Mouse (Mus musculus): ENCODE results near the gene Sbk3. TPM values are rescaled to one million over a fixed set of nuclear protein-coding genes. Genes with fewer than 3 reads are reported as not detected.

The Sbk3 gene
- polyA plus RNA-seq (2014; fragmentation: Illumina TruSeq; extraction: RNeasy Lipid Tissue Mini Kit (QIAGEN cat#74804); ENCODE audit: low read depth, low replicate concordance) = not detected

GRCm38 (mm10) chr7:4971068-4971467, at the start of gene Sbk3:
Gene Sbk3, minus strand, starts transcription at chr7:4971168.

GRCm38 (mm10) chr7:5020000-5020681, 49.2 kb upstream of the Sbk3 start, which contains the start of the genes Zfp865 and Ccdc106:
Gene Zfp865, plus strand, starts transcription at chr7:5020376.
Gene Ccdc106, plus strand, starts transcription at chr7:5020553.

GRCm38 (mm10) chr7:5015118-5016001, 44.4 kb upstream of the Sbk3 start, which contains the start of gene Gm44973:
Gene Gm44973, plus strand, starts transcription at chr7:5015496.

GRCm38 (mm10) chr7:5014251-5015117, 43.5 kb upstream of the Sbk3 start, which contains the start of the genes Zfp524 and Fiz1:
Gene Zfp524, plus strand, starts transcription at chr7:5014415.
Gene Fiz1, minus strand, starts transcription at chr7:5014697.

GRCm38 (mm10) chr7:4996003-4996895, 25.3 kb upstream of the Sbk3 start, which contains the start of gene Zfp579:
Gene Zfp579, minus strand, starts transcription at chr7:4996158.

GRCm38 (mm10) chr7:4964272-4964671, 6.7 kb downstream of the Sbk3 start, which contains the start of gene Sbk2:
Gene Sbk2, minus strand, starts transcription at chr7:4964406.

GRCm38 (mm10) chr7:4925441-4926381, 45.3 kb downstream of the Sbk3 start, which contains the start of gene Ssc5d:
Gene Ssc5d, plus strand, starts transcription at chr7:4925785.

GRCm38 (mm10) chr7:4921824-4922482, 49.0 kb downstream of the Sbk3 start, which contains the start of gene Nat14:
Gene Nat14, plus strand, starts transcription at chr7:4922028.

Other genes with a start within 250 kb of the Sbk3 start
- gene Tmem150b, start 245.9 kb downstream of the Sbk3 start, polyA plus RNA-seq (2014; fragmentation: Illumina TruSeq; extraction: RNeasy Lipid Tissue Mini Kit (QIAGEN cat#74804); ENCODE audit: low read depth, low replicate concordance) = not detected
- gene Kmt5c, start 231.1 kb downstream of the Sbk3 start, polyA plus RNA-seq (2014; fragmentation: Illumina TruSeq; extraction: RNeasy Lipid Tissue Mini Kit (QIAGEN cat#74804); ENCODE audit: low read depth, low replicate concordance) = 1.4 TPM
- gene Cox6b2, start 218.1 kb downstream of the Sbk3 start, polyA plus RNA-seq (2014; fragmentation: Illumina TruSeq; extraction: RNeasy Lipid Tissue Mini Kit (QIAGEN cat#74804); ENCODE audit: low read depth, low replicate concordance) = not detected
- gene Fam71e2, start 199.9 kb downstream of the Sbk3 start, polyA plus RNA-seq (2014; fragmentation: Illumina TruSeq; extraction: RNeasy Lipid Tissue Mini Kit (QIAGEN cat#74804); ENCODE audit: low read depth, low replicate concordance) = not detected
- gene Il11, start 188.3 kb downstream of the Sbk3 start, polyA plus RNA-seq (2014; fragmentation: Illumina TruSeq; extraction: RNeasy Lipid Tissue Mini Kit (QIAGEN cat#74804); ENCODE audit: low read depth, low replicate concordance) = not detected
- gene Tmem190, start 188.2 kb downstream of the Sbk3 start, polyA plus RNA-seq (2014; fragmentation: Illumina TruSeq; extraction: RNeasy Lipid Tissue Mini Kit (QIAGEN cat#74804); ENCODE audit: low read depth, low replicate concordance) = not detected
- gene Tmem238, start 181.5 kb downstream of the Sbk3 start, polyA plus RNA-seq (2014; fragmentation: Illumina TruSeq; extraction: RNeasy Lipid Tissue Mini Kit (QIAGEN cat#74804); ENCODE audit: low read depth, low replicate concordance) = 1.1 TPM
- 18.8 TPM for gene Rpl28, start 178.3 kb downstream of the Sbk3 start, polyA plus RNA-seq (2014; fragmentation: Illumina TruSeq; extraction: RNeasy Lipid Tissue Mini Kit (QIAGEN cat#74804); ENCODE audit: low read depth, low replicate concordance)
- gene Ube2s, start 158.6 kb downstream of the Sbk3 start, polyA plus RNA-seq (2014; fragmentation: Illumina TruSeq; extraction: RNeasy Lipid Tissue Mini Kit (QIAGEN cat#74804); ENCODE audit: low read depth, low replicate concordance) = 4.7 TPM
- not detected for gene Shisa7, start 126.5 kb downstream of the Sbk3 start, polyA plus RNA-seq (2014; fragmentation: Illumina TruSeq; extraction: RNeasy Lipid Tissue Mini Kit (QIAGEN cat#74804); ENCODE audit: low read depth, low replicate concordance)
- gene Isoc2b, start 100.9 kb downstream of the Sbk3 start, polyA plus RNA-seq (2014; fragmentation: Illumina TruSeq; extraction: RNeasy Lipid Tissue Mini Kit (QIAGEN cat#74804); ENCODE audit: low read depth, low replicate concordance) = 5.4 TPM
- 4.8 TPM for gene Isoc2a, start 94.0 kb downstream of the Sbk3 start, polyA plus RNA-seq (2014; fragmentation: Illumina TruSeq; extraction: RNeasy Lipid Tissue Mini Kit (QIAGEN cat#74804); ENCODE audit: low read depth, low replicate concordance)
- gene Gm36210, start 64.7 kb downstream of the Sbk3 start, polyA plus RNA-seq (2014; fragmentation: Illumina TruSeq; extraction: RNeasy Lipid Tissue Mini Kit (QIAGEN cat#74804); ENCODE audit: low read depth, low replicate concordance) = not detected
- gene Zfp628, start 56.0 kb downstream of the Sbk3 start, polyA plus RNA-seq (2014; fragmentation: Illumina TruSeq; extraction: RNeasy Lipid Tissue Mini Kit (QIAGEN cat#74804); ENCODE audit: low read depth, low replicate concordance) = not detected
- not detected for gene Nat14, start 49.1 kb downstream of the Sbk3 start, polyA plus RNA-seq (2014; fragmentation: Illumina TruSeq; extraction: RNeasy Lipid Tissue Mini Kit (QIAGEN cat#74804); ENCODE audit: low read depth, low replicate concordance)
- not detected for gene Ssc5d, start 45.4 kb downstream of the Sbk3 start, polyA plus RNA-seq (2014; fragmentation: Illumina TruSeq; extraction: RNeasy Lipid Tissue Mini Kit (QIAGEN cat#74804); ENCODE audit: low read depth, low replicate concordance)
- gene Sbk2, start 6.8 kb downstream of the Sbk3 start, polyA plus RNA-seq (2014; fragmentation: Illumina TruSeq; extraction: RNeasy Lipid Tissue Mini Kit (QIAGEN cat#74804); ENCODE audit: low read depth, low replicate concordance) = not detected
- gene Zfp579, start 25.0 kb upstream of the Sbk3 start, polyA plus RNA-seq (2014; fragmentation: Illumina TruSeq; extraction: RNeasy Lipid Tissue Mini Kit (QIAGEN cat#74804); ENCODE audit: low read depth, low replicate concordance) = 6.3 TPM
- gene Zfp524, start 43.2 kb upstream of the Sbk3 start, polyA plus RNA-seq (2014; fragmentation: Illumina TruSeq; extraction: RNeasy Lipid Tissue Mini Kit (QIAGEN cat#74804); ENCODE audit: low read depth, low replicate concordance) = 0.58 TPM
- gene Fiz1, start 43.5 kb upstream of the Sbk3 start, polyA plus RNA-seq (2014; fragmentation: Illumina TruSeq; extraction: RNeasy Lipid Tissue Mini Kit (QIAGEN cat#74804); ENCODE audit: low read depth, low replicate concordance) = 7.7 TPM
- gene Gm44973, start 44.3 kb upstream of the Sbk3 start, polyA plus RNA-seq (2014; fragmentation: Illumina TruSeq; extraction: RNeasy Lipid Tissue Mini Kit (QIAGEN cat#74804); ENCODE audit: low read depth, low replicate concordance) = not detected
- 2.7 TPM for gene Zfp865, start 49.2 kb upstream of the Sbk3 start, polyA plus RNA-seq (2014; fragmentation: Illumina TruSeq; extraction: RNeasy Lipid Tissue Mini Kit (QIAGEN cat#74804); ENCODE audit: low read depth, low replicate concordance)
- gene Ccdc106, start 49.4 kb upstream of the Sbk3 start, polyA plus RNA-seq (2014; fragmentation: Illumina TruSeq; extraction: RNeasy Lipid Tissue Mini Kit (QIAGEN cat#74804); ENCODE audit: low read depth, low replicate concordance) = not detected
- gene 4632433K11Rik, start 63.0 kb upstream of the Sbk3 start, polyA plus RNA-seq (2014; fragmentation: Illumina TruSeq; extraction: RNeasy Lipid Tissue Mini Kit (QIAGEN cat#74804); ENCODE audit: low read depth, low replicate concordance) = 0.85 TPM
- gene Zfp784, start 67.3 kb upstream of the Sbk3 start, polyA plus RNA-seq (2014; fragmentation: Illumina TruSeq; extraction: RNeasy Lipid Tissue Mini Kit (QIAGEN cat#74804); ENCODE audit: low read depth, low replicate concordance) = 1.9 TPM
- gene Zfp580, start 80.4 kb upstream of the Sbk3 start, polyA plus RNA-seq (2014; fragmentation: Illumina TruSeq; extraction: RNeasy Lipid Tissue Mini Kit (QIAGEN cat#74804); ENCODE audit: low read depth, low replicate concordance) = not detected
- gene U2af2, start 91.0 kb upstream of the Sbk3 start, polyA plus RNA-seq (2014; fragmentation: Illumina TruSeq; extraction: RNeasy Lipid Tissue Mini Kit (QIAGEN cat#74804); ENCODE audit: low read depth, low replicate concordance) = 9.5 TPM
- gene Epn1, start 109.1 kb upstream of the Sbk3 start, polyA plus RNA-seq (2014; fragmentation: Illumina TruSeq; extraction: RNeasy Lipid Tissue Mini Kit (QIAGEN cat#74804); ENCODE audit: low read depth, low replicate concordance) = 4.5 TPM
- not detected for gene Rfpl4, start 145.8 kb upstream of the Sbk3 start, polyA plus RNA-seq (2014; fragmentation: Illumina TruSeq; extraction: RNeasy Lipid Tissue Mini Kit (QIAGEN cat#74804); ENCODE audit: low read depth, low replicate concordance)
- gene Rasl2-9, start 154.8 kb upstream of the Sbk3 start, polyA plus RNA-seq (2014; fragmentation: Illumina TruSeq; extraction: RNeasy Lipid Tissue Mini Kit (QIAGEN cat#74804); ENCODE audit: low read depth, low replicate concordance) = 1.2 TPM
- gene Vmn1r55, start 178.5 kb upstream of the Sbk3 start, polyA plus RNA-seq (2014; fragmentation: Illumina TruSeq; extraction: RNeasy Lipid Tissue Mini Kit (QIAGEN cat#74804); ENCODE audit: low read depth, low replicate concordance) = not detected
- not detected for gene Vmn1r56, start 225.6 kb upstream of the Sbk3 start, polyA plus RNA-seq (2014; fragmentation: Illumina TruSeq; extraction: RNeasy Lipid Tissue Mini Kit (QIAGEN cat#74804); ENCODE audit: low read depth, low replicate concordance)
- gene Vmn1r57, start 247.3 kb upstream of the Sbk3 start, polyA plus RNA-seq (2014; fragmentation: Illumina TruSeq; extraction: RNeasy Lipid Tissue Mini Kit (QIAGEN cat#74804); ENCODE audit: low read depth, low replicate concordance) = not detected

All from liver, adult 10 weeks (tissue).